In genomic region chr17:8885830-8886229, GRCm38 (mm10) we compare ENCODE assay signal across 17 mouse cellular contexts.
"Had no signal": no experiment of that assay in that cellular context is flagged by ENCODE, and none has a peak within 500 bp of the region (broad histone marks: within the 10 kb centered on the region; RNA-seq: fewer than 3 reads in every experiment).

No protein-coding gene starts in this region.

- H3K9ac ChIP-seq: liver, postnatal 0 days; lung, embryonic 15.5 days; midbrain, embryonic 12.5 days; neural tube, embryonic 12.5 days; stomach, embryonic 15.5 days had no signal

- H3K36me3 ChIP-seq: lung, embryonic 15.5 days; midbrain, embryonic 12.5 days; neural tube, embryonic 12.5 days; stomach, embryonic 15.5 days had no signal

- H3K9me3 ChIP-seq: lung, embryonic 15.5 days; megakaryocyte, embryonic 14.5 days; midbrain, embryonic 12.5 days; neural tube, embryonic 12.5 days; stomach, embryonic 15.5 days had no signal

- ATAC-seq: liver, postnatal 0 days; lung, postnatal 0 days had no signal

- H3K4me3 ChIP-seq: lung, embryonic 15.5 days; megakaryocyte, embryonic 14.5 days; midbrain, embryonic 12.5 days; neural tube, embryonic 12.5 days; stomach, embryonic 15.5 days had no signal

- DNase-seq: liver, postnatal 0 days; lung, adult 2 months; lung, postnatal 14 days; lung, postnatal 36 days; midbrain, embryonic 14.5 days; right cerebral cortex, postnatal 14 days; thymus, adult 2 months; thymus, postnatal 25 days; thymus, postnatal 4 days had no signal

- H3K4me2 ChIP-seq: lung, embryonic 15.5 days; midbrain, embryonic 12.5 days; neural tube, embryonic 12.5 days; stomach, embryonic 15.5 days had no signal

- H3K4me1 ChIP-seq: lung, embryonic 15.5 days; stomach, embryonic 15.5 days had no signal

- H3K27ac ChIP-seq: lung, embryonic 15.5 days; macrophage; midbrain, embryonic 12.5 days; neural tube, embryonic 12.5 days; stomach, embryonic 15.5 days; stomach, postnatal 0 days had no signal

- H3K27me3 ChIP-seq: lung, embryonic 15.5 days; midbrain, embryonic 12.5 days; neural tube, embryonic 12.5 days; stomach, embryonic 15.5 days had no signal
